Comparison of ENCODE assay signal across 20 mouse cellular contexts in the genomic region with DNA sequence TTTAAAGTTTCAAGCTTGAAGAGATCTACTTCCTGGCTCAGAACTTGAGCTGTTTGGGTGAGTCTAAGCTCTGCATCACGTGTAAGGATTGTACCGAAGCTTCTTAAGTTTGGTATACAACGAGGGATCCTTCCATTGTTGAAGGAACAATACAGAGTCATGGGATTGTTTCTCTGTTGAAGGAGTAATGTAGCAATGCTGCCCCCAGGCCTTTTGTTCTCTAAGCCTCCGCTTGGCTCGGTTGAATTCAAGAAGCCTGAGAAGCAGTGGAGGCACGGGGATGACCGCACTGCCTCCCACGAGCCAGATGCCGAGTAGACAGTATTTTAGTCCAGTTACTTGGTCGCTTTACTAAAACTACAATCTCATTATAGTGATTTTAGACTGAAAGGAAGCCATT.
A peak's percentile ranks its signal among the peaks of the same experiment; 100 is the strongest.
DNase-seq lines count a peak whose midpoint lies in the region; ATAC-seq lines count a peak whose summit lies in the region.
"Had no signal": no experiment of that assay in that cellular context is flagged by ENCODE, and none has a peak within 500 bp of the region (broad histone marks: within the 10 kb centered on the region; RNA-seq: fewer than 3 reads in every experiment).

No protein-coding gene starts in this region.

- peak; percentile 89; the same call in 1 of the 2 replicates for ATAC-seq in embryonic facial prominence, embryonic 14.5 days (ENCODE audit: low read depth)
- ATAC-seq: forebrain, postnatal 0 days had no signal

- no peaks in the 10 kb centered on the region for H3K4me1 ChIP-seq in embryonic facial prominence, embryonic 14.5 days (ENCODE audit: control insufficient read depth, insufficient read depth, low read length)
- H3K4me1 ChIP-seq in embryonic facial prominence, embryonic 10.5 days = no peaks in the 10 kb centered on the region
- H3K4me1 ChIP-seq: embryonic facial prominence, embryonic 15.5 days; heart, embryonic 15.5 days; liver, embryonic 15.5 days had no signal

- no peaks in the 10 kb centered on the region for H3K9me3 ChIP-seq in embryonic facial prominence, embryonic 14.5 days (ENCODE audit: control insufficient read depth, low read length)
- H3K9me3 ChIP-seq in embryonic facial prominence, embryonic 10.5 days = no peaks in the 10 kb centered on the region
- H3K9me3 ChIP-seq: embryonic facial prominence, embryonic 15.5 days; forebrain, embryonic 10.5 days; heart, embryonic 15.5 days; liver, embryonic 15.5 days; midbrain, embryonic 12.5 days had no signal

- no peak overlapping the region for H3K27ac ChIP-seq in embryonic facial prominence, embryonic 14.5 days (replicated peaks; ENCODE audit: low read depth, low read length)
- H3K27ac ChIP-seq in embryonic facial prominence, embryonic 10.5 days (replicated peaks) = no peak overlapping the region
- H3K27ac ChIP-seq: embryonic facial prominence, embryonic 15.5 days; forebrain, embryonic 10.5 days; heart, embryonic 15.5 days; kidney, postnatal 0 days; left cerebral cortex, adult 2 months; liver, embryonic 15.5 days; macrophage; midbrain, embryonic 12.5 days had no signal

- H3K4me3 ChIP-seq in embryonic facial prominence, embryonic 14.5 days (ENCODE audit: low read depth, low read length) = no peak overlapping the region
- H3K4me3 ChIP-seq in embryonic facial prominence, embryonic 10.5 days = no peak overlapping the region
- H3K4me3 ChIP-seq: embryonic facial prominence, embryonic 15.5 days; forebrain, embryonic 10.5 days; heart, embryonic 15.5 days; left cerebral cortex, adult 2 months; liver, embryonic 15.5 days; midbrain, embryonic 12.5 days had no signal

- intact Hi-C loops in left cerebral cortex, postnatal 25 days (cut with DNase I) = no loop called here
- intact Hi-C loops in left cerebral cortex, postnatal 4 days (cut with DNase I) = no loop called here
- intact Hi-C loops in gastrocnemius, postnatal 36 days (cut with DNase I) = no loop called here

- no peaks in the 10 kb centered on the region for H3K27me3 ChIP-seq in embryonic facial prominence, embryonic 14.5 days (replicated peaks; ENCODE audit: control insufficient read depth, insufficient read depth, low read length)
- H3K27me3 ChIP-seq in embryonic facial prominence, embryonic 10.5 days (replicated peaks; ENCODE audit: low read depth, poor library complexity, severe bottlenecking) = no peaks in the 10 kb centered on the region
- H3K27me3 ChIP-seq: embryonic facial prominence, embryonic 15.5 days; heart, embryonic 15.5 days; liver, embryonic 15.5 days; midbrain, embryonic 12.5 days had no signal

- no peak overlapping the region for H3K4me2 ChIP-seq in embryonic facial prominence, embryonic 14.5 days (ENCODE audit: low read depth, low read length)
- H3K4me2 ChIP-seq: embryonic facial prominence, embryonic 15.5 days; heart, embryonic 15.5 days; liver, embryonic 15.5 days; midbrain, embryonic 12.5 days had no signal

- H3K36me3 ChIP-seq in embryonic facial prominence, embryonic 14.5 days (ENCODE audit: control insufficient read depth, insufficient read depth, low read length) = no peaks in the 10 kb centered on the region
- no peaks in the 10 kb centered on the region for H3K36me3 ChIP-seq in embryonic facial prominence, embryonic 10.5 days (replicated peaks)
- H3K36me3 ChIP-seq: embryonic facial prominence, embryonic 15.5 days; forebrain, embryonic 10.5 days; heart, embryonic 15.5 days; liver, embryonic 15.5 days; midbrain, embryonic 12.5 days had no signal

- DNase-seq in embryonic facial prominence, embryonic 14.5 days (ENCODE audit: low spot score) = peak; percentile 60
- no peak for DNase-seq in embryonic facial prominence, embryonic 10.5 days (ENCODE audit: low spot score)
- peak; percentile 23 to 77 for DNase-seq in left cerebral cortex, postnatal 25 days (ENCODE audit: low spot score in 2 of 2)
- no peak for DNase-seq in left cerebral cortex, postnatal 4 days
- peak; percentile 68 for DNase-seq in R1 (ENCODE audit: low read depth, low spot score)
- peak; percentile 43 for DNase-seq in retina, embryonic 14.5 days (ENCODE audit: low spot score)
- DNase-seq in gastrocnemius, postnatal 36 days = no peak
- no peak for DNase-seq in thymus, postnatal 25 days
- DNase-seq: cerebellum, adult 8-10 months; forebrain, postnatal 0 days; gastrocnemius, postnatal 14 days; kidney, adult 18-20 months had no signal

- WGBS in embryonic facial prominence, embryonic 14.5 days = 62% methylated on average over 10 of the region's 10 CpGs
- WGBS in embryonic facial prominence, embryonic 10.5 days = 56% methylated on average over 10 of the region's 10 CpGs

- no peak overlapping the region for H3K9ac ChIP-seq in embryonic facial prominence, embryonic 14.5 days (ENCODE audit: low read depth, low read length)
- H3K9ac ChIP-seq: embryonic facial prominence, embryonic 15.5 days; forebrain, postnatal 0 days; heart, embryonic 15.5 days; liver, embryonic 15.5 days; midbrain, embryonic 12.5 days had no signal

Comparison
In these comparisons a context has a peak if more than half of its experiments do, and no peak if none do; other contexts are left out.
1. DNase-seq: peak in embryonic facial prominence, embryonic 14.5 days (single experiment), left cerebral cortex, postnatal 25 days (2 of 2), R1 (single experiment) and retina, embryonic 14.5 days (single experiment); none in embryonic facial prominence, embryonic 10.5 days (single experiment), left cerebral cortex, postnatal 4 days (single experiment), gastrocnemius, postnatal 36 days (0 of 2) and thymus, postnatal 25 days (single experiment).